Mouse (Mus musculus) CH12.LX (cell line): ENCODE measurements at regions not wholly inside any gene's neighbourhood (a gene's known extent, or its start where the extent isn't known, plus 50 kb on each side); places are given as distances from the start of the nearest gene placed in this dataset.

Source experiments
- CTCF ChIP-seq, 2 experiments: IDR thresholded peaks in 1 of 2; conservative IDR thresholded peaks in 1 of 2; 2 replicates each; pipeline ENCODE4 v1.5.1; 2011 to 2012; ENCODE audit warnings: low read depth in 2 of 2, low read length in 2 of 2, improper control_type of control experiment in 1 of 2, inconsistent platforms in 1 of 2, mild to moderate bottlenecking in 1 of 2, moderate library complexity in 1 of 2
- GABPA ChIP-seq: IDR thresholded peaks from 2 replicates; pipeline ENCODE4 v1.6.1; 2012; ENCODE audit warnings: low read depth, low read length, improper control_type of control experiment, inconsistent platforms; ENCODE audit not compliant: insufficient replicate concordance
- MEF2A ChIP-seq: IDR thresholded peaks from 2 replicates; pipeline ENCODE4 v1.6.1; 2014; ENCODE audit warnings: low read depth, mild to moderate bottlenecking, inconsistent platforms, low read length, improper control_type of control experiment, borderline replicate concordance
- POLR2A ChIP-seq: IDR thresholded peaks from 2 replicates; pipeline ENCODE4 v1.6.1; 2011; ENCODE audit warnings: low read depth, mild to moderate bottlenecking, improper control_type of control experiment, low read length
- RCOR1 ChIP-seq: conservative IDR thresholded peaks from 2 replicates; pipeline ENCODE4 v1.6.1; 2012; ENCODE audit warnings: low read depth, mild to moderate bottlenecking, inconsistent platforms, low read length, improper control_type of control experiment
- TCF12 ChIP-seq: IDR thresholded peaks from 2 replicates; pipeline ENCODE4 v1.6.1; 2014; ENCODE audit warnings: low read depth, mild to moderate bottlenecking, inconsistent platforms, low read length, improper control_type of control experiment
- USF1 ChIP-seq: IDR thresholded peaks from 2 replicates; pipeline ENCODE4 v1.6.1; 2014; ENCODE audit warnings: low read depth, mild to moderate bottlenecking, inconsistent platforms, low read length, improper control_type of control experiment
- ZNF384 ChIP-seq: IDR thresholded peaks from 2 replicates; pipeline ENCODE4 v1.6.1; 2012; ENCODE audit warnings: low read depth, low read length, improper control_type of control experiment, inconsistent platforms

DNA sequence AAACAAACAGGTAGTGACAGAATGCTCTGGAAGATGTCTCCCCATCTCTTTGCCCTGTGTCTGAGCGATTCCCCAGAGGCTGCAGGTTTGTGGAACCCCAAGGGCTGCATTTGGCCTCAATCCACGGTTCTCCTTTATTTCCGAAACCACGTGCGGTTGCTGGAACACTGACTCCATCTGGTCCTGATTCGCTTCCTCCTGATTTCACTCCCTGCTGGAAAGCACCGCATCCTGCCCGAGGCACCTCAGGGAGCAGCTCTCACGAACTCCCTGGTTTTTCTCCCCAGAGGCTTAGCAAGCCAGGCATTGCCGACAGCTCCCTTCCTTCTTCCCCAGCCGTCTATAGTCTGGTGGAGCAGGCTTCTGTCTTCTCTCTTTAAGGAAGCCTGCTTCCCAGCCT is 203.1 kb upstream of the Gm4791 start:
- TF ChIP-seq ZNF384 = no peak
- no peak for TF ChIP-seq CTCF (conservative IDR thresholded peaks at IDR 0.05 in 1 of 2, IDR thresholded peaks at IDR 0.05 in 1 of 2; ENCODE audit: low read depth in 2 of 2, low read length in 2 of 2)
- no peak for TF ChIP-seq RCOR1
- no peak for TF ChIP-seq TCF12
- no peak for TF ChIP-seq GABPA
- TF ChIP-seq POLR2A = no peak
- TF ChIP-seq MEF2A = no peak
- TF ChIP-seq USF1 = no peak
